Mouse (Mus musculus): ENCODE results near the gene Gm3248.
"Not testable (repeated sequence)": the region's sequence is repeated elsewhere in the genome, so short reads cannot be mapped to it uniquely, and the experiment has no call there.

Gm3248 gene

GRCm38 (mm10) chr14:5961635-5962034 is at the start of gene Gm3248:
Gene Gm3248 (minus strand): TSS chr14:5961745.
- in situ Hi-C loops (cut with MboI, MseI), result loop anchor here (5.0 kb wide), 1 partner anchor 79 kb away; the partner anchor contains the start of gene Gm8237

GRCm38 (mm10) chr14:5987136-5987535 is 25.6 kb upstream of the Gm3248 start:
- in situ Hi-C loops (cut with MboI, MseI), result loop anchor here (10.0 to 25.0 kb wide), 2 partner anchors 1528 to 1750 kb away; partner anchors contain the start of gene Gm3138

GRCm38 (mm10) chr14:5979037-5979436 is 17.5 kb upstream of the Gm3248 start, which contains the start of gene Gm3453:
Gene Gm3453 (minus strand): TSS chr14:5979137.
- in situ Hi-C loops (cut with MboI, MseI), result loop anchor here (25.0 kb wide), 1 partner anchor 1742 kb away; the partner anchor contains the start of gene Gm3138

GRCm38 (mm10) chr14:5962441-5962840 is 896 bp upstream of the Gm3248 start:
- in situ Hi-C loops (cut with MboI, MseI), result loop anchor here (5.0 kb wide), 1 partner anchor 80 kb away; the partner anchor contains the start of gene Gm8237

GRCm38 (mm10) chr14:5961102-5961501 is 443 bp downstream of the Gm3248 start:
- in situ Hi-C loops (cut with MboI, MseI), result loop anchor here (5.0 kb wide), 1 partner anchor 79 kb away; the partner anchor contains the start of gene Gm8237

- in situ Hi-C loops (cut with MboI, MseI), result loop anchor here (5.0 kb wide), 1 partner anchor 78 kb away; the partner anchor contains the start of gene Gm8237
These were observed 1.1 kb downstream of the Gm3248 start for GRCm38 (mm10) chr14:5960479-5960878.

GRCm38 (mm10) chr14:5923276-5923675 is 38.3 kb downstream of the Gm3248 start:
- in situ Hi-C loops (cut with MboI, MseI), result not testable (repeated sequence)

- in situ Hi-C loops (cut with MboI, MseI), result loop anchor here (10.0 kb wide), 1 partner anchor 1634 kb away; no protein-coding TSS in a partner anchor
These were observed 43.1 kb downstream of the Gm3248 start for GRCm38 (mm10) chr14:5918330-5918942.

- in situ Hi-C loops (cut with MboI, MseI), result loop anchor here (10.0 kb wide), 1 partner anchor 1629 kb away; no protein-coding TSS in a partner anchor
These were observed 47.8 kb downstream of the Gm3248 start for GRCm38 (mm10) chr14:5913701-5914100.
